Mouse (Mus musculus) 3T3-L1 (cell line): ENCODE data around the gene Tmsb4x.

Experiments
- DNase-seq: peaks from one replicate; pipeline ENCODE4 v3.0.0-alpha.2; 2015; ENCODE audit warnings: low read depth, low spot score

Tmsb4x gene

DNA sequence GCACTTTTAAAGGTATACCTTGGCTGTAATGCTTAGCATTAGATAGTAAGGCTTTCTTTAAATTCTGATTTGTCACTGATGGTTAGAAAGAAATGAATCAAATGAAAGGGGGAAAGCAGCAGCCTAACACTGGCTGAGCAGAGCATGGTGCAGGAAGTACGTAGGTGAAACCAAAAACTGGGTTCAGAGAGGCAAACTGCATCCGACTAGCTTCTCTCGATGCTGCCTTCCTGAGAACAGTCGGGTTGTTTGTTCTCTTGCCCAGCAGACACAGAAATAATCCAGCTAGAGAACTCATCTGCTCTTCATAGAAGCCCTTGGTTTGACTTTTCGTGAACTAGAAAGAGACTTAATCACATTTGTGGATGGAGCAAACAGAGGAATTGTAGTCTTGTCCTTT, 26.7 kb downstream of the Tmsb4x start:
- DNase-seq = no peak

- DNase-seq = no peak
Observed at GRCm38 (mm10) chrX:167179961-167180642, 29.0 kb downstream of the Tmsb4x start.

DNA sequence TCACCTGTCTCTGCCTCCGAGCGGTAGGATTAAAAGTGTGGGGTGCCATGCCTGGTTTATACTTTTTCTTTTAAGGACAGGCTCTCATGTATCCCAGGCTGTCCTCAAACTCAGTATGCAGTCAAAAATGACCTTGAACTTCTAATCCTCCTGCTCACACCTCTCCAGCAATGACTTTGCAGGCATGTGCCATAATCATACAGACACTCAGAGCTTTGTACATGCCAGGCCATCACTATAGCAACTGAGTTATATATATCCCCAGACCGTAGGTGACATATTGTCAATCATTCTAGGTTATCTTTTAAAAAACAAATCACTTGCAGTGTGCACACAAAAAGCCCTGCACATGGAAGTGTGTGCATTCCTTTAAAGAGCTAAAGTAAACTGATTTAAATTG, 29.6 kb downstream of the Tmsb4x start:
- DNase-seq = no peak

DNA sequence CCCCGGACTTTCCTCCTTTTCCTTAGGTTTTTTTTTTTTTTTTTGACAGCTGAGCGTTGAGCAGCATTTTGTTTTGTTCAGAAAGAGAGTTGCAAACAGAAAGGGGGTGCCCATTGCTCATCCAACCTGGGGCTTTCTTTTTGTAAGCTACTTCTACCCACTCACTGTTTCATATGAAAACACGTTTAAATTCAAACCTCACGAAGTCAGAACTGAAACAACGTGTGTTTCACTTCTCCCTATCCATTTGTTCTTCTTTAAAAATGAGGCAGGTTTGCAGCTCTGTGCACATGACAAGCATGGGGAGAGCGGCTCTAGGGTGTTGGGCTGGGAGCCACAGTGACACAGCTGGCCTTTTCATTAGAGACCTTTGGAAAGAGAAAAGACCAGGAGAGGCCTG, 33.8 kb downstream of the Tmsb4x start:
- DNase-seq = no peak

- peak; percentile 70 for DNase-seq
Observed at GRCm38 (mm10) chrX:167174311-167174710, 34.8 kb downstream of the Tmsb4x start.

GRCm38 (mm10) chrX:167172256-167172655, 36.9 kb downstream of the Tmsb4x start:
- peak; percentile 31 for DNase-seq

GRCm38 (mm10) chrX:167171281-167171680, 37.8 kb downstream of the Tmsb4x start:
- no peak for DNase-seq

- DNase-seq = no peak
Observed at GRCm38 (mm10) chrX:167167282-167167681, 41.8 kb downstream of the Tmsb4x start.

GRCm38 (mm10) chrX:167166051-167166450, 43.1 kb downstream of the Tmsb4x start:
- no peak for DNase-seq

DNA sequence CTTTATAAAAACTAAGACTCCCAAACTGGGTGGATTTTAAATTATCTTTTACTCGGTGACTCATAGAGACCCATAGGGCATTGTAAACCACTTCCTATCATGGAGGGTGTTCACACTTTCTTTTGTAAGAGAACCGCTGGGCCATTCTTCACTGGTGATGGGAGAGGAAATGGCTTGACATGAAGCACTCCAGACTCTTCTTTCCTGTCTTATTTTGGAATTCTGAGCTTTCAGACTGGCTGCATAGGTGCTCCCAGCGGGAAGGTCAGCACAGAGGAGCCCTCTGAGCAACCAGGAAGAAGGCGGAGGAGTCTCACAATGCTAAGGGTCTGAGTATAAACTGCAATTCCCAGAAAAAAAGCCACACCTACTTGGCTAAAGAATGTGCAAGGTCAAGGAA, 51.4 kb downstream of the Tmsb4x start:
- peak; percentile 29 for DNase-seq
